Mouse (Mus musculus) testis, postnatal 10 days (tissue): ENCODE data around the gene Trp53i11.
A peak's percentile ranks its signal among the peaks of the same experiment; 100 is the strongest.

Source experiments
- DNase-seq: peaks from one replicate; pipeline ENCODE4 v3.0.0; 2021; ENCODE audit warnings: low spot score

Trp53i11 gene

DNA sequence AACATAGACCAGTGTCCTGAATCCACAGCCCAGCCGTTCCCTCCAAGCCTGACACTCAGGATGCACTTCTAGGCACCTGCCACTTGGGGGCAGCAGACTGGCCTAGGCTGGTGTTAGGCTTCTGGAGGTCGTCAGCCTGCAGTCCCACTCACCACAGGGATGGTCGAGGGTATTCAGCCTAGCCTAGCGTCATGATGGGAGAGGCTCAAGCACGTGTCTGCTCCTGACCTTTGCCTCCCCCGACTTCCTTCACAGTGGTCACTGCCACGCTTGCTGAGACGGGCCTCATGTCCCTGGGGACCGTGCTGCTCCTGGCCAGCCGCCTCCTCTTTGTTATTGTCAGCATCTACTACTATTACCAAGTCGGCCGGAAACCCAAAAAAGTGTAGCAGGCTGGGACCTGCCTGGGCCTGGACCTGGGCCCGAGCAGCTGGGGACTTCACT is 12.2 kb downstream of the Trp53i11 start:
- DNase-seq = peak; percentile 78

DNA sequence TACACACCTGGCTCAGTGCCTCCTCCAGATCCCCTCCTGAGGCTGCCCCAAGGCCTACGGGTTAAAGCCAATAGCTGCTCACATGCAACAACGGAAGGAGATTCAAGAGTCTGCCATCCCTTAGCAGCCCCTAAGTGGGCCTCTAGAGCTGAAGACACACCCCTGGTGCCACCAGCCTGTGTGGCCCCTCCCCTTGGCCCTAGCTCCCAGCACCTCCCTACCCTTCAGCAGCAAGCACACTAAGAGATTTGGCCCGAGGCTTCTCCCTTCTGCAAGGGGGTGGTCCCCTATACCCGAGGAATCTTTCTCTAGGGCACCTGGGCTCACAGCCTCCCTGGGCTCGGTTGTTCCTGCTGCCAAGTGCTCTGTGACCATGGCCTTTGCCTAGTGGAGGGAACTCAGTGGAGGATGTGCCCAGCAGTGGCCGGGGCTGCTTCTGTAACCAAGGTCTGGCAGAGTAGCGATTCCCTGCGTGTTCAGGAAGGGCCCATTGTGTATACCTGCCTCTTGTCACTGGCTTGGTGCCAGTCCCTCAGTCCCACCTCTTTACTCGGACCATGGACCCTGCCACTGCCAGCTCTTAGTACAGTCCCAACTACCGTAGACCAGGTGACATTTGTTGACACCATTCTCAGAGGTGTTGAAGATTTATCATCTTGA is 13.5 kb downstream of the Trp53i11 start:
- DNase-seq = no peak

DNA sequence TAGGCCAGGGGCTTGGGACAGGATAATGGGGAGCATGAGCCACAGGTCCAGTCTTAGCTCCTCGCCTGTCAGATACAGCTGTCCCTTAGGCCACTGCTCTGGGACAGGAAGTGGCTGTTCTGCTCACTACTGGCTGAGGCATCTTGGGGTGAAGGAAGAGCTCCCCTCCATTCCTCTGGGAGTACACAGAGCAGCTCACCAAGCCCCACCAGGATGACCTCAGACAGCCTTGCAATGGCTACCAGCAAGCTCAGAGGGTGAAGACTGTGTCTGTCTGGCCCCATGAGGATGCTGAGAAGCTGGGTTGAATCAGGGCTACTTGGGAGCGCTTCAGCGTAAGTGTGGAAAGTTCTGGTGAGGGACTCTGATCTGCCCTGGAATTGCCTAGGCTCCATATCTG is 14.6 kb downstream of the Trp53i11 start:
- DNase-seq = no peak

DNA sequence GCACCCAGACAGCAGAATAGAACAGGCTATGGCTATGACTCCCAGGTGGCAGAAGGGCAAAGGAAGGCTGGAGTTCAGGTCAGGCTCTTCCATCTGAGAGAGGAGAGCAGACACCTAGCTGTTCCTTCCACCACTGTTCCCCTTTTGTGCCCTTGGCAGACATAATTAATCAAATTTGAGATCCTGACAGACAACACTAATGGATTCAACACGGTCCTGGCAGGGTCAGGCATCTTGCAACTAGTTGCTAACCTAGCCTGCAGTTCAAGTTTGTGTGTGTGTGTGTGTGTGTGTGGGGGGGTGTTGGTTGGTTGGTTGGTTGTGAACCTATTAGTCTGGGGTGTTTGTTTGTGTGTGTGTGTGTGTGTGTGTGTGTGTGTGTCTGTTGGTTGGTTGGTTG is 15.4 kb downstream of the Trp53i11 start:
- no peak for DNase-seq

DNA sequence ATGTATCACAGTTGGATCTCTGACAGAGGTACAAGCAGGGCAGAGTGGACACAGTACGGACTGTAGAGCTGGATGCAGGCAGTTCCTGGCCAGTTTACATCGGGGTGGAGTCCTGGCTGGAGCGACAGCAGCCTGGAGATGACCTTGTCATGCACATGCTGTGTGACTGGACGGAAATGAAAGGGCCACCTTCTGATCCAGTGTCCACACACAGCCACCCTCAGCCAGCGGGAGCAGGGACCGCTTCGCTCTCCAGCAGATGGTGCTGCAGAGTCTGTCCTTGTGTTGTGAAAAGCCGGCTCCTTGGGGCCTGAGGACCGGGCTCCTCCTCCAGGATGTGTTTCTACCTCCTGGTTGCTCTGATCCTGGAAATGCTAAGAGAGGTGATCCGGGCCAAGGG is 16.3 kb downstream of the Trp53i11 start:
- DNase-seq = peak; percentile 84

DNA sequence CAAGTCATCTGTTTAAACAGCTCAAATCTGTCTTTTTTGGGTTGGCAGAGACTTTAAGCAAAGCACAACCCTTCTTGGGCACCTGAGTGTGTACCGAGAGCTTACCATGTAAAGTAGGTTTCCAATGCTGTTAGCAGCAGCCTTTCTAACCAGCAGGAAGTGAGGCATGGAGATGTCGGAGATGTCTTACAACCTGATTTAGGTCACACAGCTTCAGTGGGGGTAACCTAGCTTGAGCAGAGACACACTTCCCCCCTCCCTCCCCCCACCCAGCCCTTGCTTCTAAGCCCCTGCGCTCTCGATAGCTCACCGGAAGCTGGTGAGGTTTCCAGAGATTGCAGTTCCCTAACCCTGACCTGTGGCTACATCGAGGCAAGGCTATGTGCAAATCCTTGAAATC is 17.2 kb downstream of the Trp53i11 start:
- no peak for DNase-seq

DNA sequence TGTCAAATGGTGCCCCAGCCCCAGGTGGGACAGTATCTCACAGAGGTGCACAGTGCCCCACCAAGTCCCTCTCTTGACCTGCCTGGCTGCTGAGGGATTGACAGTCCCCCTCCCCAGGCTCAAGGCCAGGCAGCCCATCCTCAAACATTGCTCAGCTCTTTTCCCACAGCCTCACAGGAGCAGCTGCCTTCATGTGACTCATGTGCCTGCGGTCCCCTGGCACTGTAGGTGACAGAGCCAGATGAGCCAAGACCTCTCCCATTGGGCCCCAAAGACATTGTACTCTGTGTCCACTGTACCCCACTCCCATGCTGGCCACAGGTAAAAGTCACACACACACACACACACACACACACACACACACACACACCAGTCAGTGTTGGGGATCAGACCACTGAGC is 18.8 kb downstream of the Trp53i11 start:
- no peak for DNase-seq

DNA sequence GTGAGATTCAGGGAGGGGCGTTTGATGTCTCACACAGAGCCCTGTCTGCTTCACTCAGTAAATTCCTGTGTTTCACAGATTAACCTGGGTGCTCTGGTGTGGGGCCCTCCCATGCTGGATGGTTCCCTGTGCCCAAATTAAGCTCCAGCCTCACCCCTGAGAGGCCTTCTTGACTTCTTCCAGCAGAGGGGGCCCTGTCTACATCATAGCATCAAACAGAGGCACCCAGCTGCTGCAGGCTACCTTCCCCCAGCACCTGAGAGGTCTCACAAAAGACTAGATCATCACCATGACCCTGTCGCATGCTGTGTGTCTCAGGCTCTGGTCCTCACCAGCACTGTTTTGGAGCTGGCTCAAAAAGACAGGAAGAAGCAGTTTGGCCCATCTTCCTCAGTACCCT is 25.0 kb downstream of the Trp53i11 start:
- no peak for DNase-seq

DNA sequence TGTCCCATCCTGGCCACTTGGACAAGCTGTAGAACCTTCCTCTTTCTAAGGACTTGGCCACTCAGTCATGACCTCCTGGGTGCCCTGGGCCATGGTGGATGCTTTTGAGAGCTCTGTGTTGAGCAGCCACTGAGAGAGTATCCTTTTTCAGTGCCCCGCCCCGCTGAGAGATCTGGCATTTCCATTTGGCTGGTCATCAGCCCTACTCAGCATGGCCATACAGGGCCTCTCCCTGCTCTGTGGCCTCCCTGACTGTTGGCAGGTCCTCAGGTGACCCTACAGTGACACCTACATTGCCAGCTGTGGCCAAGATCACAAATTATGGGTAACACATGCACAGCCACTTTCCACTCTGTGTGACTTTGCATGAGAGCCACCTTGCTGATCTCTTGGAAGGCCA is 25.5 kb downstream of the Trp53i11 start:
- no peak for DNase-seq

DNA sequence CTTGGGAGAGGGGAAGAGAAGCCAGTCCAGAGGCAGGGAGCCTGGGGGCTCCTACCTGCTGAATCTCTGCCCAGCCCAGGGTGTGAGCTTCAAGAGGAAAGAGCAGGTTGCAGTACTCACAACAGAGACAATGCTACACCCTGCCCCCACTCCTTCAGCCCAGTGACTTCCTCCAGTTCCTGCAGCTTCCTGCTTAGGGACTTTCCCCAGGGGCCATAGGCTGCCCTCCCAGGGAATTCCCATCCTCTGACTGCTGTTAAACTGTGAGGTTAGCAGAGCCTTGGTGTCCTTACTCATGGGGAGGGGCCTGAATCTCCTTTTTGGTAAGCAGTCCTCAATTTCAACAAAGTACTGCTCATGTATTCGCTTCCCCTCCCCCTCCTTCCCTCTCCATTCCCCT is 26.8 kb downstream of the Trp53i11 start:
- DNase-seq = no peak

DNA sequence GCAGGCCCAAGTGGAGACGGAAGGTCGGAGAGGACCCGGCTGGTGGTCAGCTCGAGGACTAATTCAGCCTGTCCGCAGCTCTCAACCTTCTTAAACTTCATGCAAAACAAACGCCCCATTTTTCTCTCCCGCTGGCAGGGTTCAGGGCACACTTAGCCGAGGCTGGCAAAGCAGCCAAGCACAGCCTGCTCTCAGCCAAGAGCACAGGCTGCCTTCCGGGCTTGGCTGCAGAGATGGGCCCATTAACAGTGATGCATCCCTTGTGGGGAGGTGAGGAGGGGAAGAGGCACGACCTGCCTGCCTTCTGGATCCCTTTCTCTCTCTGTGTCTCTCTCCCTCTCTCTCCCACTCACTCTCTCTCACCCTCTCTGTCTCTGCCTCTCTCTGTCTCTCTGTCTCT is 28.4 kb downstream of the Trp53i11 start:
- DNase-seq = no peak

DNA sequence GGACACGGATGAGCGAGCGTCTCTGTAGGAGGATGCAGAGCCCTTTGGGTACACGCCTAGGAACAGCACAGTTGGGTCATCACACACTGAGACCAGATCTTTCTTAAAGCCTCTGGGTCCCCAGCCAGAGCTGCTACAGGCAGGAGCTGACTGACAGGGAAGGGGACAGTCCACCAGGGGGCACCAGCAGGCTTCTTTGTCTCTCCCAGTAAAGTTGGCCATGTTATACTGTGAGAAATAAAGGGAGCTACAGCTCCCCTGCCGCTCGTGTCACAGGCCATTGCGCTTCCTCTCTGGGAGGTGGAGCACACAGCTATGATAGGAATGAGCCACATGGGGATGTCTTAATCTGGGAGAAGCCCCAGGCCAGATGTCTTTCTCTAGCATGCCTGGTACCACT is 29.7 kb downstream of the Trp53i11 start:
- DNase-seq = peak; percentile 95

DNA sequence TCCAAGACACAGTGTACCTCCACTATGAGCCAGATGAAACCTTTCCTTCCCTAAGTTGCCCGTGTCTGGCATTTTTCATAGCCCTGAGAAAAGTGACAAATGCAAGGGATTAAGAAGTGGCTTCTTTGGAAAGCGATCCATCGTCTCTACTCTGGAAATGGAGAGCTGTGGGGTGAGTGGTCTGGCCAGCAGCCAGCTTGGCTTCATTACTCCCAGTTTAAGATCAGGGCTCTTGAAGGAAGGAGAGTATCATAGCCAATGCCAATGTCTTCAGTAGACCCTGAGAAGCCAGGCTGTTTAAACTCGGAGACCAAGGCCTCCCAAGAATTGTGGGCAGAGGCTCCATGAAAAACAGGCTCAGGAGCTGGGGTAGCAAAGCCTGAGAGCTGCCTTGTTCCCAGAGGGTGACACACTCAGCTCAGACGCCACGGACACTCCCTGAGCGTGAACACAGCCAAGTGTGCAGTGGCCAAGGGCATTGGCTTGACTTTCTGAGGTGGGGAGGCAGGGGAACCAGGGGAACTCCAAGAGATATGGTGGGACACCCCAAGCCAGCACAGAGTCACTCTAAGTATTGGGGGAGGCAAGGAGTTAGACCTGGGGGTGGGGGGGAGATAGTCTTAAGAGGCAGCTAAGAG is 31.1 kb downstream of the Trp53i11 start:
- no peak for DNase-seq

DNA sequence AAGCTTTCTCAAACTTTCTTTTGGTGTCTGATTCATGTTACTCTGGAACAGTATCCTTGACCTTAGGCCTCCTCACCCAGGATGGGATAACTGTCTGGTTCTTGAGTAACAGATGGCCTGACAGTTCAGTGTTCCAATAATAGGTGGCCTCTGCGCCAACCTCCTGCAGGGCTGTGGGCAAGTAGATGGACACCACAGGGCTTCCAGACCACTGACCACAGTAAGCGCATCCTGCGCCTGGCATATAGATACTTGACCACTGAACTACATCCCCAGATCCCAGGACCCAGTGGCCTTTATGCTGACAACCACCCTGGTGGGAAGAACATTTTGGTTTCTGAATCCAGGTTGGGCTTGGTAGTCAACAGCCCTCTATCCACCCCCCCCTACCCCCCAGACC is 32.2 kb downstream of the Trp53i11 start:
- no peak for DNase-seq

DNA sequence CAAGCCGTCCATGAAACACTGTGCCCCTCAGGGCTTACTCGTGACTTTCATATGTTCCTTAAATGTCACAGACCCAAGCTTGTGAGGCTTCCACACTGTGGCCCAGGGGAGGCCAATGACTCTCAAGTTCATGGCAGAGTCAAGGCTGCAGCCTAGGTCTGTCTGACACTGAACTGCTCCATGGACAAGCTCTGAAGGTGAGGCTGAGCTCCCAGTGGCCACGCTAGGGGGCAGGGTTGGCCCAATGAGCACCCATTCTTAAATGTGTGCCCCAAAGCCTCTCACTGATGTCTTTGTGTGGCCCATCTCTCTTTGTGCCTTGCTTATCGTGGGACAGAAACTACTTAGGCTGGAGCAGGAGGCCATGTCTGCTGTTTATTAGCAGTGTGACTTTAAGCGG is 33.1 kb downstream of the Trp53i11 start:
- no peak for DNase-seq

DNA sequence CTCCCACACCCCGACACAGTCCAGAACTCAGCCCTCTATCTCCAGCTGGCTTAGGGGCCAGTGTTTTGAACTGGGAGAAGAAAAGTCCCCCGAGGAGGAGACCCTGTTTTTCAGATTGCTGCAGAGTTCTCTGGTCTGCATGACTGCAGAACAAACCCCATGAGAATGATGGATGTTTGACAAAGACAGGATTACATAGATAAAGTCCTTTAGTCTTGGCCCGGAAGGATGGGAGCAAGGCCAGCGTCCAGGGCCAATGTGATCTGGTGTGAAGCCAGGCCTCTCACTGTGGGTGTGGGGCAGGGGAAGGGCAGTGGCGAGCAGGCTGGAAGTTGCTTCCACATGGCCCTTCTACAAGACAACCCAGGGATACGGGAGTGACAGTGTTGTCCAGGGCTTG is 36.1 kb downstream of the Trp53i11 start:
- DNase-seq = no peak

DNA sequence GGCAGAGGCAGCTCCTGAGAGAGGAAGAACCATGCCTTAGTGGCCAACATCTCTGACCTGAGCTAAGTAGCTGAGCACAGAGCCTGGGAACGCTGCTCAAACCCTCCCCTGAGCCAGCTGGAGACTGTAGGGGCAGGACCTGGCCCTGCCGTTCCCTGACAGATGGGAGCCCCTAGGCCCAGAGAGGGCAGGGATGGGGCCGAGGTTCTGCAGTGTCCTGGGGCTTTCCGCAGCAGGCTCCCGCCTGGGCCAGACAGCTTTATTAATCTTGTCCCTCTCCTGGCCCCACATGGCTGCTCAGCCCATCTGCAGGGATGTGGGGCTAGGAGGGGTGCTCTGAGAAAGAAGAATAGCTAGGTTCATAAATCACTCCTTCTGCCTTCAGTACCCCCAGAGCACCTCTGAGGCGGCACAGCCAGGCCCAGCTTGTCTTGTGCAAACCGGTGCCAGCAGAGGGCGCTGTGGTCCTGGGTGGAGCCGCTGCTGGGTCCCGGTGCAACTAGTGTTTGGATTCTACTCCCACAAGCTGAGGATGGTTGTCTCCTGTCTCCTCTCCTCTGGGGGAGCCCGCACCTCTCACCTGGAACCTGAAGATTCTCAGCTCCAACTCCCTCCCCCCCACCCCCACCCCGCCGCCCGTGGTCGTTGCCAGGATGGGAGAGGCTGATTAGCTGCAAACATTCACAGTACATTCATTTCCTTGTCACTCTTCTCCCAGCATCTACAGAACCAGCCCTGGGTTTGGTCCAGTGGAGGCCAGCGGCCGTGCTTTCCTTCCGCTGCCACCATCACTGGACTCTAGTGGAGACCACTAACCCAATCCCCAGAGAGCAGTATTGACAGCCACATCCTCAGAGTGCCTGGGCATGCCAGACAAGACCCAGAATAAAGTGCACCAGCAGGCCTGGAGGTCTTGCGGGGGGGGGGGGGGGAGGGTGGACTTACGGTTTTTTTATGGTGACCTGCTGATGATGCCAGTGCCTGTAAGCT is 39.6 kb downstream of the Trp53i11 start:
- DNase-seq = peak; percentile 98

DNA sequence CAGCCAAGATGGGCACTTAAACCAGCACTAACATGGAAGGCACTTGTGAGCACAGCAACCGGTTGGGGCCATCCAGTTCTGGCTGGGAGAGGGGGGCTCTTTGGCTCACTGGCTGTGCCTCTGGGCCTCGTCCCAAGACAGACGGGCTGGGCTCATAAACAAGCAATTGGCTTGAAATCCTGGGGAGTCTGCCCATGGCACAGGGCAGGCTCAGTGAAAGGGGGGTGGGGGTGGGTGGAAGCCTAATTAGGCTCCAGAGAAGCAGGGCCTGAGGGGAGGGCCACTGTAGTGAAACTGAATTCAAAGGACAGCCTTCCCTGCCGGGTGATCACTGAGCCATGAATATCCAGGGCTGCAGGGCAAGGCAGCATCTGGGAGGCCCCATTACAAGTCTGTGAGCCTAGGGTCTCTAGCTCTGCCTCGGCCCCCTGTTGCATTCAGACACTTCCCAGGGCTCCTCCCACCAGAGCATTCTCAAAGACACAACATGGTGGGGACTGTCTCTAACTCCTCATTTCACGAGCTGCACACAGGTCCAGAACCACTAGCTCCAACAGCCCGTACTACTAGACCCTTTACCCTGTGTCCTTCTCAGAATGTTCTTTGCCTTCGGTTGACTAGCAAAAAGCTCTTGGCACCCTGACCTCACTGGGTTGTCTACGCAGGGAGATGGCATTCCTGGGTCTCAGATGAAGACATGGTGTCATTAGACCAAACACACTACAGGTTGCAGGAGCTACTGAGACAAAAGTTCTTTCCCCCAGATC is 40.5 kb downstream of the Trp53i11 start:
- DNase-seq = no peak

DNA sequence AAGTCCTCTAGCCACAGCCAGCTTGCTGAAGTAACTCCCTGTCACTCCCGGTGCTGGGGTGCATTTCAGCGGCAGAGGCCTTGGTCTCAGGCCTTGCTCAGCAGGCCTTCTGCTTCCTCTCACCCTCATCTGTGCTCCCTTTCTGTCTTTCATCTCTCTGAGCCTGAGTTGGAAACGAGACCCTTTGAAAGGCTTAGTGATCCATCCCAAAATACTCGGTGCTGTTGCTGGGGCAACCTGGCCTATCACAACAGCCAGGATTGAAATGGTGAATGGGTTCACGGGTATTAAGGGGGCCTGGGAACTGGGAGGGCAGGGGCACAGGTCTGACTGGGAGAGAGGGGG is 41.1 kb downstream of the Trp53i11 start:
- DNase-seq = no peak

DNA sequence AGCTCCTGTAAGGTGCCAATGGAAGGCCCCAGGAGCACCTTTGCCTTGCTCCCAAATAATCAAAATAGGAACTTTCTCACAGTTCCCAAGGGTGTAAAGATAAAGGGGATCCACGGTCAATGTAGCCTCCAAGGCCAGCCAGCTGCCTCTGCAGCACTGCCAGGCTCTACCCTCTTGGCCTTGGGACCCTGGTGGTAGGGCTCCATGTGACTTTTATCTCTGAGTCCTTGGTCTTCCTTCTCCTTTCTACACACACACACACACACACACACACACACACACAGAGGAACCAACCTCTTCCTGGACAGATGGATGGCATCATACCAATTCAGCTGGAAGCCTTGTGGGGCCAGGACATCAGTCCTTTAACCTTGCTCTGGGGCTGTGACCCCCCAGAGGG is 44.8 kb downstream of the Trp53i11 start:
- no peak for DNase-seq

DNA sequence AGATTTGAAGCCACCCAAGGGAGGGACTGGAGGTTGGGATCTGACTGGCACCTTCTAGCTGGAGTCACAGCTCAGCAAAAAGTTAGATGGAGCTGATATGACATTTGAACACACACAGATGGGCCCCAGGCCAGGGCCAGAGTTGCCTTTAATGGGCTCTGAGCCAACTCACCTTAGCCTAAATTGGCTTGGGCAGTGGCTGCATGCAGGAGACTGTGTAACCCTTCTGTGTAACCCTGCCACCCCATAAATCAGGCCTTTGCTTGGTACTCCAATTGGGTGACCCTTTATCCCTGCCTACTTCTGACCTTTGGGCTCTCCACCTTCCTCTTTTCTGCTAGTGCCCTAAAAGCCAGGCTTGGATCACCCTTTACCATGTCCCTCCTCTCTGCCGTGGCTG is 49.7 kb downstream of the Trp53i11 start:
- no peak for DNase-seq

DNA sequence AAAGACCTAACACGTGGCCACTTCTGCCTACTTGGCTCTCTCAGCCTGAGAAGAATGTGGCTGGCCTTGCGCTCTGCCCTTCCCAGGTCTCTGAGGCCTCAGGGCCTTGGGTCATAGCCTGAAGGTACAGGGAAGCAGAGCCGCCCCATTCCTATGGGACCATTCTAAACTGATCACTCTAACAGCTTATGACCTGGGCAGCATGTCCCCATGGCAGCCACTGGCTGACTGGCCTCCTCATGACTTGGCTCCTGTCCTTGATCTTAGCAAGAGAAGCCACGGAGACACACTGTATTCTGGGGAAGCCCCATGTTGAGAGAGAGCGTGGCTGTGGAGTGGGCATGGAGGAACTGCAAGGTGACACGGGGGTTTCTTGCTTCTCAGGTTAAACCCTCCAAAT is 51.5 kb downstream of the Trp53i11 start:
- DNase-seq = no peak
